Mouse (Mus musculus) hindbrain, embryonic 13.5 days (tissue): Measurements from ENCODE around the gene Hspe1. TPM values are rescaled to one million over a fixed set of nuclear protein-coding genes. Genes with fewer than 3 reads are reported as not detected.

Source experiments
- ATAC-seq: fragments of 200-750 bp; cut with Nextera tagmentation; 2 replicates; pipeline ENCODE4 v1.8.0; 2017; ENCODE audit warnings: moderate TSS enrichment; ENCODE audit not compliant: low FRiP score
- H3K27ac ChIP-seq: fragments of 300-500 bp; sonication (generic); 2 replicates; pipeline ENCODE4 v1.5.1; 2015; ENCODE audit warnings: inconsistent platforms, mild to moderate bottlenecking, moderate library complexity
- H3K27me3 ChIP-seq: fragments of 300-500 bp; sonication (generic); 2 replicates; pipeline ENCODE4 v1.6.1; 2015; ENCODE audit warnings: mild to moderate bottlenecking, inconsistent platforms
- H3K36me3 ChIP-seq: fragments of 300-500 bp; sonication (generic); 2 replicates; pipeline ENCODE4 v1.6.1; 2015; ENCODE audit warnings: mild to moderate bottlenecking, inconsistent platforms
- H3K4me1 ChIP-seq: fragments of 300-500 bp; sonication (generic); replicated peaks from 2 replicates; pipeline ENCODE4 v1.6.1; 2015; ENCODE audit warnings: inconsistent platforms
- H3K4me2 ChIP-seq: fragments of 300-500 bp; sonication (generic); 2 replicates; pipeline ENCODE4 v1.6.1; 2015; ENCODE audit warnings: inconsistent platforms, mild to moderate bottlenecking, moderate library complexity
- H3K4me3 ChIP-seq: fragments of 300-500 bp; sonication (generic); 2 replicates; pipeline ENCODE4 v1.5.1; 2015; ENCODE audit warnings: mild to moderate bottlenecking, inconsistent platforms
- H3K9ac ChIP-seq: fragments of 300-500 bp; sonication (generic); 2 replicates; pipeline ENCODE4 v1.6.1; 2015; ENCODE audit warnings: mild to moderate bottlenecking, inconsistent platforms
- H3K9me3 ChIP-seq: fragments of 300-500 bp; sonication (generic); 2 replicates; pipeline ENCODE4 v1.6.1; 2016; ENCODE audit warnings: inconsistent platforms
- WGBS: fragments of 180-500 bp; shearing (Covaris S2); methylation state at CpG from one replicate; pipeline ENCODE4 v1.1.7; 2015; 5-methylcytosine and 5-hydroxymethylcytosine counted together
- polyA plus RNA-seq: library from polyadenylated mRNA; unstranded; fragments of >200 nt; fragmentation: Nextera tagmentation; extraction: Ambion mirVana; gene quantifications from 2 replicates; pipeline ENCODE4 v1.2.1, GENCODE M21; 2015

The Hspe1 gene
- 265 and 290 TPM in 2 replicates for polyA plus RNA-seq

- Histone ChIP-seq H3K27ac (peak within 1 kb of the TSS; percentile 96), H3K9ac (peak within 1 kb of the TSS; percentile 93), H3K9me3 (no peaks in the 10 kb centered on the region), H3K4me3 (peak within 1 kb of the TSS; percentile 94), H3K4me1 (peaks cover 46% of the 10 kb centered on the region), H3K4me2 (peak within 1 kb of the TSS; percentile 95), H3K36me3 (peaks cover 36% of the 10 kb centered on the region), H3K27me3 (no peaks in the 10 kb centered on the region)
- under 1% methylated on average over 70 of the region's 76 CpGs for WGBS
- ATAC-seq: peak; percentile 96
Observed at GRCm38 (mm10) chr1:55087932-55088610, at the start of gene Hspe1, which contains the start of gene Hspd1. Gene Hspe1 (plus strand): TSS chr1:55088132. Gene Hspd1 (minus strand): TSS chr1:55088243.

GRCm38 (mm10) chr1:55039944-55040343, 48.0 kb upstream of the Hspe1 start:
- H3K4me2 ChIP-seq: no peak overlapping the region
- no peak overlapping the region for H3K27ac ChIP-seq
- H3K36me3 ChIP-seq: no peaks in the 10 kb centered on the region
- H3K27me3 ChIP-seq: no peaks in the 10 kb centered on the region
- no peak for ATAC-seq
- H3K4me3 ChIP-seq: no peak overlapping the region
- WGBS: 87% methylated on average over 1 of the region's 1 CpGs
- H3K9me3 ChIP-seq: peaks cover 4% of the 10 kb centered on the region; the same call in 1 of the 2 replicates
- no peaks in the 10 kb centered on the region for H3K4me1 ChIP-seq
- H3K9ac ChIP-seq: no peak overlapping the region

- H3K27ac ChIP-seq: no peak overlapping the region
- no peak overlapping the region for H3K4me3 ChIP-seq
- peaks cover 4% of the 10 kb centered on the region; the same call in 1 of the 2 replicates for H3K9me3 ChIP-seq
- H3K27me3 ChIP-seq: no peaks in the 10 kb centered on the region
- no peak for ATAC-seq
- H3K9ac ChIP-seq: no peak overlapping the region
- WGBS: 87% methylated on average over 4 of the region's 4 CpGs
- no peaks in the 10 kb centered on the region for H3K36me3 ChIP-seq
- no peaks in the 10 kb centered on the region for H3K4me1 ChIP-seq
- H3K4me2 ChIP-seq: no peak overlapping the region
Observed at GRCm38 (mm10) chr1:55041691-55042090, 46.2 kb upstream of the Hspe1 start.

- no peak overlapping the region for H3K4me2 ChIP-seq
- no peak overlapping the region for H3K9ac ChIP-seq
- H3K9me3 ChIP-seq: peaks cover 4% of the 10 kb centered on the region; the same call in 1 of the 2 replicates
- WGBS: 58% methylated on average over 1 of the region's 1 CpGs
- H3K36me3 ChIP-seq: no peaks in the 10 kb centered on the region
- H3K27ac ChIP-seq: no peak overlapping the region
- no peak for ATAC-seq
- H3K27me3 ChIP-seq: no peaks in the 10 kb centered on the region
- H3K4me3 ChIP-seq: no peak overlapping the region
- no peaks in the 10 kb centered on the region for H3K4me1 ChIP-seq
Observed at GRCm38 (mm10) chr1:55042246-55042645, 45.7 kb upstream of the Hspe1 start.

GRCm38 (mm10) chr1:55043164-55043563, 44.8 kb upstream of the Hspe1 start:
- Histone ChIP-seq H3K4me2 (no peak overlapping the region), H3K27ac (no peak overlapping the region), H3K9ac (no peak overlapping the region), H3K4me3 (no peak overlapping the region), H3K4me1 (no peaks in the 10 kb centered on the region), H3K36me3 (no peaks in the 10 kb centered on the region), H3K27me3 (no peaks in the 10 kb centered on the region), H3K9me3 (peaks cover 4% of the 10 kb centered on the region; the same call in 1 of the 2 replicates)
- 85% methylated on average over 3 of the region's 3 CpGs for WGBS
- ATAC-seq: no peak

- H3K36me3 ChIP-seq: no peaks in the 10 kb centered on the region
- no peak overlapping the region for H3K9ac ChIP-seq
- peaks cover 8% of the 10 kb centered on the region; the same call in 1 of the 2 replicates for H3K27me3 ChIP-seq
- peaks cover 13% of the 10 kb centered on the region for H3K4me1 ChIP-seq
- no peak overlapping the region for H3K4me3 ChIP-seq
- H3K4me2 ChIP-seq: no peak overlapping the region
- ATAC-seq: no peak
- no peaks in the 10 kb centered on the region for H3K9me3 ChIP-seq
- no peak overlapping the region for H3K27ac ChIP-seq
- 75% methylated on average over 4 of the region's 4 CpGs for WGBS
Observed at GRCm38 (mm10) chr1:55048841-55049587, 38.9 kb upstream of the Hspe1 start.

GRCm38 (mm10) chr1:55051671-55052070, 36.3 kb upstream of the Hspe1 start:
- 69% methylated on average over 3 of the region's 3 CpGs for WGBS
- 0 out of 2 replicates have a peak overlapping the region, but pooled peaks have one; percentile 88 for H3K27ac ChIP-seq
- peak overlapping the region; percentile 82; the same call in 1 of the 2 replicates for H3K9ac ChIP-seq
- peak overlapping the region; percentile 77 for H3K4me2 ChIP-seq
- no peaks in the 10 kb centered on the region; the same call in 1 of the 2 replicates for H3K36me3 ChIP-seq
- H3K9me3 ChIP-seq: no peaks in the 10 kb centered on the region
- no peak for ATAC-seq
- H3K4me3 ChIP-seq: peak overlapping the region; percentile 80; the same call in 1 of the 2 replicates
- H3K27me3 ChIP-seq: peaks cover 8% of the 10 kb centered on the region; the same call in 1 of the 2 replicates
- H3K4me1 ChIP-seq: peaks cover 15% of the 10 kb centered on the region

GRCm38 (mm10) chr1:55052355-55052953, 35.5 kb upstream of the Hspe1 start, which contains the start of gene Coq10b:
Gene Coq10b (plus strand): TSS chr1:55052770.
- Histone ChIP-seq H3K27ac (peak within 1 kb of the TSS; percentile 88), H3K4me2 (peak within 1 kb of the TSS; percentile 77), H3K4me3 (peak within 1 kb of the TSS; percentile 80), H3K36me3 (peaks cover 4% of the 10 kb centered on the region), H3K9ac (peak within 1 kb of the TSS; percentile 82), H3K9me3 (no peaks in the 10 kb centered on the region), H3K27me3 (peaks cover 8% of the 10 kb centered on the region; the same call in 1 of the 2 replicates), H3K4me1 (peaks cover 15% of the 10 kb centered on the region)
- peak; percentile 100 for ATAC-seq
- under 1% methylated on average over 46 of the region's 46 CpGs for WGBS

GRCm38 (mm10) chr1:55053005-55053404, 34.9 kb upstream of the Hspe1 start:
- WGBS: under 1% methylated on average over 40 of the region's 42 CpGs
- Histone ChIP-seq H3K9me3 (no peaks in the 10 kb centered on the region), H3K27me3 (peaks cover 8% of the 10 kb centered on the region; the same call in 1 of the 2 replicates), H3K4me3 (peak overlapping the region; percentile 80), H3K36me3 (peaks cover 4% of the 10 kb centered on the region), H3K9ac (peak overlapping the region; percentile 82), H3K27ac (peak overlapping the region; percentile 88), H3K4me1 (peaks cover 15% of the 10 kb centered on the region), H3K4me2 (peak overlapping the region; percentile 74)
- ATAC-seq: peak; percentile 63; the same call in 1 of the 2 replicates

GRCm38 (mm10) chr1:55053596-55053995, 34.3 kb upstream of the Hspe1 start:
- Histone ChIP-seq H3K36me3 (peaks cover 4% of the 10 kb centered on the region), H3K4me2 (peak overlapping the region; percentile 74), H3K27me3 (peaks cover 8% of the 10 kb centered on the region; the same call in 1 of the 2 replicates), H3K4me3 (peak overlapping the region; percentile 80), H3K27ac (no peak overlapping the region), H3K9ac (0 out of 2 replicates have a peak overlapping the region, but pooled peaks have one; percentile 82), H3K4me1 (peaks cover 15% of the 10 kb centered on the region), H3K9me3 (no peaks in the 10 kb centered on the region)
- 72% methylated on average over 4 of the region's 4 CpGs for WGBS
- no peak for ATAC-seq

- Histone ChIP-seq H3K4me3 (no peak overlapping the region), H3K36me3 (peaks cover 4% of the 10 kb centered on the region), H3K4me1 (peaks cover 15% of the 10 kb centered on the region), H3K27ac (no peak overlapping the region), H3K4me2 (no peak overlapping the region), H3K27me3 (peaks cover 8% of the 10 kb centered on the region; the same call in 1 of the 2 replicates), H3K9me3 (no peaks in the 10 kb centered on the region), H3K9ac (no peak overlapping the region)
- WGBS: 88% methylated on average over 5 of the region's 5 CpGs
- no peak for ATAC-seq
Observed at GRCm38 (mm10) chr1:55055322-55056115, 32.4 kb upstream of the Hspe1 start.
